Mouse (Mus musculus) midbrain, embryonic 16.5 days (tissue): ENCODE results near the gene Naa80. TPM values are rescaled to one million over a fixed set of nuclear protein-coding genes. Genes with fewer than 3 reads are reported as not detected.

ENCODE experiments used
- ATAC-seq: fragments of 200-750 bp; cut with Nextera tagmentation; 2 replicates; pipeline ENCODE4 v1.8.0; 2017; ENCODE audit warnings: moderate TSS enrichment
- H3K27ac ChIP-seq: fragments of 300-500 bp; sonication (generic); 2 replicates; pipeline ENCODE4 v1.5.1; 2014; ENCODE audit warnings: mild to moderate bottlenecking, low read length, mixed read lengths
- H3K27me3 ChIP-seq: fragments of 300-500 bp; sonication (generic); 2 replicates; pipeline ENCODE4 v1.6.1; 2014; ENCODE audit warnings: low read depth, low read length, mixed read lengths; ENCODE audit not compliant: control insufficient read depth, insufficient read depth
- H3K36me3 ChIP-seq: fragments of 300-500 bp; sonication (generic); 2 replicates; pipeline ENCODE4 v1.6.1; 2014; ENCODE audit warnings: mild to moderate bottlenecking, low read length, moderate library complexity, mixed read lengths; ENCODE audit not compliant: control insufficient read depth, insufficient read depth
- H3K4me1 ChIP-seq: fragments of 300-500 bp; sonication (generic); 2 replicates; pipeline ENCODE4 v1.6.1; 2014; ENCODE audit warnings: mild to moderate bottlenecking, low read length, mixed read lengths; ENCODE audit not compliant: control insufficient read depth, insufficient read depth
- H3K4me2 ChIP-seq: fragments of 300-500 bp; sonication (generic); 2 replicates; pipeline ENCODE4 v1.6.1; 2014; ENCODE audit warnings: mild to moderate bottlenecking, low read length, mixed read lengths
- H3K4me3 ChIP-seq: fragments of 300-500 bp; sonication (generic); 2 replicates; pipeline ENCODE4 v1.5.1; 2014; ENCODE audit warnings: low read depth, mild to moderate bottlenecking, low read length, moderate library complexity, mixed read lengths
- H3K9ac ChIP-seq: fragments of 300-500 bp; sonication (generic); 2 replicates; pipeline ENCODE4 v1.6.1; 2014; ENCODE audit warnings: low read depth, low read length, mixed read lengths
- H3K9me3 ChIP-seq: fragments of 300-500 bp; sonication (generic); replicated peaks from 2 replicates; pipeline ENCODE4 v1.6.1; 2014; ENCODE audit warnings: mild to moderate bottlenecking, low read length, mixed read lengths; ENCODE audit not compliant: control insufficient read depth, poor library complexity, severe bottlenecking
- WGBS: fragments of 180-500 bp; shearing (Covaris S2); extraction: QIAGEN DNeasy Blood & Tissue Kit; methylation state at CpG from one replicate; pipeline ENCODE4 v1.1.7; 2014; 5-methylcytosine and 5-hydroxymethylcytosine counted together
- polyA plus RNA-seq: library from polyadenylated mRNA; unstranded; fragments of >200 nt; fragmentation: Nextera tagmentation; extraction: Ambion mirVana; gene quantifications from 2 replicates; pipeline ENCODE4 v1.2.1, GENCODE M21; 2015

The Naa80 gene
- polyA plus RNA-seq, 1 experiment from 2014 or later: 18.6 TPM

DNA sequence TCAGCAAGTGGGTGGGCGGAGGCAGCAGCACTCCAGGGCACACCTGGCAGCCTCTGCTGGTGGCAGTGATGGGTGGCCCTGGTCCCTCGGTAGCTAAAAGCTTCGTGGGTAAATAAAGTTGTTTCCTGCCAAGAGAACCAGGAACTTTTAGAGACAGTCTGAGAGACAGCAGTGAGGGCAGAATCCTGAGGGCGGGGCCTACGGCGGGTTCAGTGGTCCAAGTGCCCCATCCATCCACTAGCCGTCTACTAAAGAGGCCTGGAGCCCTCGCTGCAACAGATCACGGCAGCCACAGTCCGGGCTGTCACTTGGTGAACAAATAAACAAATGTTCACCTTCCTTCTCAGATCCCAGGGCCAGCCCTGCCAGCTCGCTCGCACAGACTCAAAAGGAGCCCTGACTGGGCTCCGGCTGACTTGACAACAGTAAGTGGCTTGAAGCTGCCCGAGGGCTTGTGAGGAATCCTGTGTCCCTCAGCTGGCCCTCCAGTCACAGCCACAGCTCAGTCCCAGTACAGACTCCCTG is 51.3 kb downstream of the Naa80 start:
- peak overlapping the region; percentile 3; the same call in 1 of the 2 replicates for H3K4me3 ChIP-seq
- H3K9me3 ChIP-seq: no peaks in the 10 kb centered on the region
- 6% methylated on average over 14 of the region's 14 CpGs for WGBS
- H3K4me2 ChIP-seq: peak overlapping the region; percentile 39
- peaks cover 69% of the 10 kb centered on the region for H3K4me1 ChIP-seq
- H3K27me3 ChIP-seq: no peaks in the 10 kb centered on the region
- ATAC-seq: no peak
- peak overlapping the region; percentile 43 for H3K9ac ChIP-seq
- peak overlapping the region; percentile 95 for H3K27ac ChIP-seq
- no peaks in the 10 kb centered on the region for H3K36me3 ChIP-seq

DNA sequence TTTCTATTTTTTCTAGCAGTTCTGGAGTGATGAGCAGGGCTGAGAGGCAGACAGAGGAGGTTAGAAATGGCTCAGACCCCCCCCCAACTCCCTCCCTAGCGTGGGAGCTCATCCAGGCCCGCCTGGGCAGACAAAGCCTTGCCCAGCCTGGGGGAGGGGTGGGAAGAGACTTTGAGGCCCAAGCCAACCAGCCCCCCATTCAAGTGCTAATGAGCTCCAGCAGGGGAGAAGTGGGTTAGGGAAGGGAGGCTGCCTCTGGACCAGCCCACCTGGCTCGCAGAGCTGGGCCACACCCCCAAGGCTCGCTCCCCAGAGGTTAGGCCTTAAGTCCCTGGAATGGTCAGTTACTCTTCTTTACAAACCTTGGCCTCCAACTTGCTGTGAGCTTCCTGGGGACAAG is 51.9 kb downstream of the Naa80 start:
- ATAC-seq: peak; percentile 7; the same call in 1 of the 2 replicates
- peak overlapping the region; percentile 39 for H3K4me2 ChIP-seq
- H3K9ac ChIP-seq: peak overlapping the region; percentile 43; the same call in 1 of the 2 replicates
- no peak overlapping the region for H3K4me3 ChIP-seq
- peaks cover 69% of the 10 kb centered on the region for H3K4me1 ChIP-seq
- no peaks in the 10 kb centered on the region for H3K27me3 ChIP-seq
- WGBS: 2% methylated on average over 4 of the region's 4 CpGs
- H3K36me3 ChIP-seq: no peaks in the 10 kb centered on the region
- H3K27ac ChIP-seq: peak overlapping the region; percentile 95
- H3K9me3 ChIP-seq: no peaks in the 10 kb centered on the region

DNA sequence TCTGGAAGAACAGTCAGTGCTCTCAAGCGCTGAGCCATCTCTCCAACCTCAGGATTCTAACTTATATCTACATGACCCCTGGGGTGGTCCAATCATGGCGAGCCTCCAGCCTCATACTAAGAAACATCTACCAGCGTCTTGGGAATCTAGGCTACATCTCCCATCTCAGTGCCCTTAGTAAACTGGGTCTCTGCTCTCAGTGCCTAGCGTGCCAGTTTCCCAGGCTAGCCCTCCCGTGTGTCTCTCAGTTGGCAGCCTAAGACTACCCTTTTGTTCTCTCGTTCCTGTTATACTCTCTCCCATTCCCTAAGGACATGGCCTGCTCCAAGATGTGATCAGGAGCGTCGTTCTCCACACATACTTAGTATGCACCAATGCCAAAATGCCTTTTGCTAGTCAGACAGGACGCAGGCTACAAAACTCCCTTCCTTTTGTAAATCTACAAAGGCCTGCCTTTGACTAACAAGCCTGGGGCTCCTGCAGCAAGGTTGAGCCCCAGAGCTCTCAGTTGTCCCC is 52.7 kb downstream of the Naa80 start:
- Histone ChIP-seq H3K4me3 (no peak overlapping the region; the same call in 1 of the 2 replicates), H3K9ac (peak overlapping the region; percentile 86)

DNA sequence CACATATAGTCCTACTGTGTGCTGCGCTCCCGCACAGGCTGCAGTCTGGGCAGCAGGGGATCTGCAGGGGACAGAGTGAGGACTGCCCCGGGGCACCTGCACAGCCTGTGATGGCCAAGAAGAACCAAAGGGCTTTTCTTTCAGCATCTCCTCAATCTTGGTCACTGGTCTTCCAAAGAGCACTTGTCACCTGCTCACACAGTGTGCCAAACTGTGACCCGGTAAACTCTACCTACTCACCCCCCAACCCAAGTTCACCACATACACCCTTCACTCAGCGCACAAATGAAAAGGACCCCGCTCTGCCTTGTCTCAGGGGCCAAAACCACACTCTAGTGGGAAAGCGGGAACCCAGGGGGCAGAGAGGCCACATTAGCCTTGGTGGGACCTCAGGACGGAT is 53.2 kb downstream of the Naa80 start:
- H3K4me3 ChIP-seq: peak overlapping the region; percentile 74
- no peaks in the 10 kb centered on the region for H3K9me3 ChIP-seq
- peaks cover 71% of the 10 kb centered on the region for H3K4me1 ChIP-seq
- no peaks in the 10 kb centered on the region for H3K36me3 ChIP-seq
- H3K27ac ChIP-seq: peak overlapping the region; percentile 95
- H3K9ac ChIP-seq: peak overlapping the region; percentile 86
- 55% methylated on average over 8 of the region's 8 CpGs for WGBS
- H3K27me3 ChIP-seq: no peaks in the 10 kb centered on the region
- peak overlapping the region; percentile 96 for H3K4me2 ChIP-seq
- ATAC-seq: no peak

More for the DNA sequence above, 52.7 kb downstream of the Naa80 start:
- WGBS: 25% methylated on average over 9 of the region's 9 CpGs
- Histone ChIP-seq H3K9me3 (no peaks in the 10 kb centered on the region), H3K36me3 (no peaks in the 10 kb centered on the region), H3K4me1 (peaks cover 72% of the 10 kb centered on the region), H3K27me3 (no peaks in the 10 kb centered on the region), H3K27ac (peak overlapping the region; percentile 95), H3K4me2 (peak overlapping the region; percentile 96)
- no peak for ATAC-seq

DNA sequence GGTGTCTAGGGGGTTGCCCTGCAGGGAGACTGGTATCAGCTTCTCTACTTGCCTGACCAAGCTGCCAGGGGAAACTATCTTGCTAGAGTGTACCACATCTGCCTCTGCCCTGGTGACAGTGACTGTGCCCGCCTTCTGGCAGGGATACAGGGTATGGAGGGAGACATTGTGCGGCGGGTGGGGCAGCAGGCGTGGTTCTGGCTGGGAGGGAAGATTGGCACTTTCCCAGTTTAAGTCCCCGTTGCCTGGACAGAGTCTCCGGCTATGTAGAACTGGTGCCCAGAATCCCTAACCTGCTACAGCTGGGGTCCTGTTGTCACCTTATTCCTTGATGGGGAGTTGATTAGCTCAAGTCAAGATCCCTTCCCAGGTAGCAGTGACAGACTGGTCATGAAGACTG is 53.8 kb downstream of the Naa80 start:
- Histone ChIP-seq H3K27ac (peak overlapping the region; percentile 95), H3K36me3 (no peaks in the 10 kb centered on the region), H3K4me1 (peaks cover 71% of the 10 kb centered on the region), H3K9ac (peak overlapping the region; percentile 86), H3K4me2 (peak overlapping the region; percentile 96), H3K9me3 (no peaks in the 10 kb centered on the region), H3K27me3 (no peaks in the 10 kb centered on the region), H3K4me3 (peak overlapping the region; percentile 74)
- 12% methylated on average over 6 of the region's 6 CpGs for WGBS
- no peak for ATAC-seq

DNA sequence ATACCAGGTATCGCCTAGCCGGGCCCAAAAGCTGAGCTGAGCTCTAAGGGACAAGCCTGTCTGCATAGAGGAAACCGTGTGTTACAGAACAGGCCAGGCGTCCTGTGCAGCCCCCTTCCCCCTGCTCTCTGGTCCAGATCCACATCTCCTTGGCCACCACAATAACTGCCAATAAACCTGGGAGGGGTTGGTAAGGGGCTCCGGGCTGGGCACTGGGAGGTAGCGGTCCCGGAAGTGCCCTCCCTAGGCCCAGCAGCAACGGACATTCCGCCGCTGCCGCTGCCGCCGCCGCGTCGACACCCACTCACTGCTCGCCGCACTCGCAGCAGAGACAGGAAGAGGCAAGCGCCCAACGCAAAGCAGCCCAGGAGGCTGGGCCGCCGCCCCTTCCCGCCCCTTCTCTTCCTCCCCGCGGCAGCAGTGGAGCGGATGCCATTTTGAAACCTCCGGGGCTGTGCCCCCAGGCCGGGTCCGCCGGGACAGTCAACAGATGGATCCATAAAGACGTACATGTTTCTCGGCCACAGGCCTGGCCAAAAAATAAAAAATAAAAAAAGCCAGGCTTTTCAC is 54.5 kb downstream of the Naa80 start:
- H3K9me3 ChIP-seq: no peaks in the 10 kb centered on the region
- peak overlapping the region; percentile 95 for H3K27ac ChIP-seq
- no peaks in the 10 kb centered on the region for H3K27me3 ChIP-seq
- peak overlapping the region; percentile 96 for H3K4me2 ChIP-seq
- ATAC-seq: peak; percentile 19; the same call in 1 of the 2 replicates
- H3K36me3 ChIP-seq: no peaks in the 10 kb centered on the region
- H3K4me3 ChIP-seq: peak overlapping the region; percentile 74
- under 1% methylated on average over 32 of the region's 33 CpGs for WGBS
- H3K9ac ChIP-seq: peak overlapping the region; percentile 86
- peaks cover 65% of the 10 kb centered on the region for H3K4me1 ChIP-seq

Other genes starting within 250 kb of the Naa80 start
- gene Hemk1, start 240.5 kb upstream of the Naa80 start, polyA plus RNA-seq: 19.2 and 19.7 TPM in 2 replicates
- gene 6430571L13Rik, start 238.3 kb upstream of the Naa80 start, polyA plus RNA-seq: 10.2 and 11.2 TPM in 2 replicates
- gene Cacna2d2, start 179.3 kb upstream of the Naa80 start, polyA plus RNA-seq: 9.1 and 9.3 TPM in 2 replicates
- gene Tmem115, start 44.9 kb upstream of the Naa80 start, polyA plus RNA-seq: 45.2 and 47.2 TPM in 2 replicates
- gene Cyb561d2, start 36.7 kb upstream of the Naa80 start, polyA plus RNA-seq: 44.4 and 50.7 TPM in 2 replicates
- gene Nprl2, start 36.7 kb upstream of the Naa80 start, polyA plus RNA-seq: 76.2 and 82.2 TPM in 2 replicates
- gene Zmynd10, start 31.6 kb upstream of the Naa80 start, polyA plus RNA-seq: 3.5 and 6.1 TPM in 2 replicates
- 45.3 and 49.4 TPM in 2 replicates for gene Rassf1, start 27.3 kb upstream of the Naa80 start, polyA plus RNA-seq
- gene Tusc2, start 15.6 kb upstream of the Naa80 start, polyA plus RNA-seq: 123 and 127 TPM in 2 replicates
- 69.6 and 74.9 TPM in 2 replicates for gene Hyal2, start 10.9 kb upstream of the Naa80 start, polyA plus RNA-seq
- gene Hyal1, start 2.0 kb upstream of the Naa80 start, polyA plus RNA-seq: 7.2 TPM in 2 replicates
- gene Hyal3, start 1.9 kb downstream of the Naa80 start, polyA plus RNA-seq: 2.0 and 2.4 TPM in 2 replicates
- gene Ifrd2, start 8.8 kb downstream of the Naa80 start, polyA plus RNA-seq: 14.6 and 15.4 TPM in 2 replicates
- gene Sema3b, start 30.3 kb downstream of the Naa80 start, polyA plus RNA-seq: 3.7 and 3.9 TPM in 2 replicates
- 278 and 281 TPM in 2 replicates for gene Gnai2, start 56.5 kb downstream of the Naa80 start, polyA plus RNA-seq
- gene Slc38a3, start 90.6 kb downstream of the Naa80 start, polyA plus RNA-seq: 31.1 and 34.0 TPM in 2 replicates
- gene Gnat1, start 100.8 kb downstream of the Naa80 start, polyA plus RNA-seq: 1.6 and 2.2 TPM in 2 replicates
- 16.6 and 19.2 TPM in 2 replicates for gene Sema3f, start 131.6 kb downstream of the Naa80 start, polyA plus RNA-seq
- 239 and 270 TPM in 2 replicates for gene Rbm5, start 192.1 kb downstream of the Naa80 start, polyA plus RNA-seq